Mouse (Mus musculus) liver, adult 2 months (tissue): ENCODE measurements around the gene Ctr9.

Experiments used
- CTCF ChIP-seq: fragments of 200-500 bp; IDR thresholded peaks from 2 replicates; pipeline ENCODE4 v1.5.1; 2011; ENCODE audit warnings: low read depth, low read length, control low read depth
- POLR2A ChIP-seq: fragments of 200-500 bp; IDR thresholded peaks from 2 replicates; pipeline ENCODE4 v1.6.1; 2011; ENCODE audit warnings: low read length, control low read depth; ENCODE audit not compliant: insufficient read depth; ENCODE audit errors: extremely low read depth

- TF ChIP-seq POLR2A (no peak), CTCF (no peak)
These were observed 4.6 kb upstream of the Ctr9 start for GRCm38 (mm10) chr7:111024068-111024594.
